Mouse (Mus musculus) kidney, adult 9 months (tissue): ENCODE measurements around the gene Scgb1a1.
A peak's percentile ranks its signal among the peaks of the same experiment; 100 is the strongest.
"Not testable (repeated sequence)": the region's sequence is repeated elsewhere in the genome, so short reads cannot be mapped to it uniquely, and the experiment has no call there.

ENCODE experiments used
- DNase-seq: peaks from one replicate; pipeline ENCODE4 v3.0.0; 2022

Gene Scgb1a1

GRCm38 (mm10) chr19:9099751-9100150, 12.0 kb upstream of the Scgb1a1 start:
- DNase-seq, result no peak

GRCm38 (mm10) chr19:9097441-9097840, 9.7 kb upstream of the Scgb1a1 start:
- DNase-seq, result no peak

DNA sequence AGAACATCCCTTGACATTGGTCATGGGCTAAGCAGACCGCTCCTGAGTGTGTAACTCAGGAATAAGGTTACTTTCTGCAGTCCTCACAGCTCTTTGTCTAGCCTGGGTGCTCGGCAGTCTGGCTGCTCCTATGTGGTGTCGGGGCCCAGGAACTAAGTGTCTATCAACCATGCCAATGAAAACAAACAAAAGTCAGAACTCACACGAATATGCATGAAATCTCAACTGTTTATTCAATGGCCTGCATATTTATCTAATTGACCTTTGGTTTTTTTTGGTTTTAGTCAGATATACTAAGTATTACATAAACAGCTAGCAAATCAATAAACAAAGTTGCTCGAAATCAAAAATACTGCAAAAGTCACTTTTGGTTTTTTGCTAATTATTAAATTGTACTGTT, 7.4 kb upstream of the Scgb1a1 start:
- DNase-seq, result no peak

DNA sequence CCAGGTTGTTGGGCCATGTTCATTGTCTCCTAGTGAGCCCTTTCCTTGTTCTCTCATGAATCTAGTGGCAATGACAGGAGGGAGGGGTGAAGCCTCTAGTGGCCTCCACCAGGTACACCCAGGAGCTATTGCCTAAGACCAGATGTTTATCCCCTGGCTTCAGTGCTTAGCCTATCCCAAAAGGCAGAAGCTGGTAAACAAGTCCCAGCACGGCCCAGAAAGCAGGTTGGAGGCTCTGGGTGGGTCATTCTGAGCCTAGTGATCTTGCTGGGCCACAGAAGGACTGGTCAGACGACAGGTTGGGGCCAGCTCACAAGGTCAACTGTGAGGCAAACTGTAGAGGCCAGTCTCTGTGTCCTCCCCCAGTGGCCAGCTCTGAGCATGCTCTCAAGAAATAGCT, 3.0 kb upstream of the Scgb1a1 start:
- no peak for DNase-seq

GRCm38 (mm10) chr19:9090191-9090590, 2.4 kb upstream of the Scgb1a1 start:
- DNase-seq, result no peak

- not testable (repeated sequence) for DNase-seq
Observed at GRCm38 (mm10) chr19:9083892-9084291, 3.9 kb downstream of the Scgb1a1 start.

DNA sequence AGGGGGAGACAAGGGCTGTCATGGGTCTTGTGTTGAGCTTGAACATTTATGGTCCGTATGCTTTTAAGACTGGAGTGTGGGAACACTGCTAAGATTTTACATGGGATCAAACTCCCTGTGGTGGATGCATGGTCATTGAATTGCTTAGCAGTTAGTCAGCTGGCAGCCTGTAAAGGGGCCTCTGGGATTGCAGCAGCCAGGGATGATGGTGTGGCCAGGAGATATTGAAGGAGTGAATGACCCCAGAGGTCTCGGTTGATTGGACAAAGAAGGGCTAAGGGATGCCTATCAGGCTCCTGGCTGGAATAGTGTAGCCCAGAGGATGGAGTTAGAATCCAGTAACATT, 4.8 kb downstream of the Scgb1a1 start:
- no peak for DNase-seq

- peak; percentile 87 for DNase-seq
Observed at GRCm38 (mm10) chr19:9082191-9083009, 5.4 kb downstream of the Scgb1a1 start.

DNA sequence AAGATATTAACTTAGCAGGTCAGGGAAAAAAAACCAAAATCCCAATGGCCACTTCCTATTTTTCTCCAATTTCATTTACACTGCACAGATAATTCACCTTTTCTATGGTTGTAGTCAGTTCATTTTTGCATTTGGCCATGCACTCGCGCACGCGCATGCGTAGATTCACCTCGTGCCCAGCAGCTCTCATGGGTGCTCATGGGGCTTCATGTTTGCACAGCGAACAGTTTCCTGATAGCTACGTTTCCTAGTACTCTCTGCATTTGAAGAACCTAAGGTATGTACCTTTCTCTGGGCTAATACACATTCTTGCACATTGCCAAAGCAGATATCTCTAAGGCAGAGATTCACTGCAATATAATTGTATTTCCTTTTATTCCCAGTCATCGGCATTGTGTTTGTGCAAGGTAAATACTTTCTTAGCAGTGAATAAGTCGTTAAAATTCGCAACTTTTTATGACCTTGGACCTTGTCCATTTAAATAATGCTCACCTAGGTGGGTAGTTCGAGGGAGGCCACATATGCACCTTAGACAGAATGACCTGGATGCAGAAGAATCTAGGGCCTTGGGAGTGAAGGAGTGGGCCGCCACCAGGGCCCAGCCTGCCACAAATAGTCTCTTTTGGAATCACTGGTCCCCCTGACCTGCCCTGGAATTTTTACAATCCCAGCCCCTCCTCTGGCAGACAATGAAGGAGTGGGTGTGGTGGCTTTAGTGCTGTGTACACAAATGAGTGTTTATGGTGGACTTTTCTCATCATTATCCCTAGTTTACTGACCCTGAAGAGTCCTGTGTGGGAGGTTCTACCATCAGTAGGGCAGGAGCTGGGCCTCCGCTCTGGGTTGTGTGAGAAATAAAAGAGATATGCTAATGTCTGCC, 6.2 kb downstream of the Scgb1a1 start:
- no peak for DNase-seq

DNA sequence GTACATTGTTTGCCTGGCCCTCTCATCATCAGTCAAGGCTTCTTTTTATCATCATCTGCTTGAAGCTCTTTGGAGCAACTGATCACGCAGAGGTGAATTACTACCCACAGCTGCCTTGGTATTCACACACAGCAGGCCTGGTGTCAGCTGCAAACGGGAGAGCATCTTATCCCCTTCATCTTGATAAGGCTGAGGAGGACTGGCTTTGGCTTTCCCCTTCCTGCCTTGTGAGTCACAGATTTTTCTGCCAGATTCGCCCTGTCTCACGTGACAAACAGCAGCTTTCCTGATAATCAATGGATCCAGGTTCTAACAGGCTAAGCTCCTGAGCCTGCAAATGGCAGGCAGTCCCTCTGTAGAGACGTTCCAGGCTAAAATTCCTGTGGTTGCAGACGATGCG, 7.8 kb downstream of the Scgb1a1 start:
- DNase-seq, result no peak

- DNase-seq, result peak; percentile 35
Observed at GRCm38 (mm10) chr19:9076982-9077660, 10.6 kb downstream of the Scgb1a1 start.

- no peak for DNase-seq
Observed at GRCm38 (mm10) chr19:9076035-9076434, 11.7 kb downstream of the Scgb1a1 start.

DNA sequence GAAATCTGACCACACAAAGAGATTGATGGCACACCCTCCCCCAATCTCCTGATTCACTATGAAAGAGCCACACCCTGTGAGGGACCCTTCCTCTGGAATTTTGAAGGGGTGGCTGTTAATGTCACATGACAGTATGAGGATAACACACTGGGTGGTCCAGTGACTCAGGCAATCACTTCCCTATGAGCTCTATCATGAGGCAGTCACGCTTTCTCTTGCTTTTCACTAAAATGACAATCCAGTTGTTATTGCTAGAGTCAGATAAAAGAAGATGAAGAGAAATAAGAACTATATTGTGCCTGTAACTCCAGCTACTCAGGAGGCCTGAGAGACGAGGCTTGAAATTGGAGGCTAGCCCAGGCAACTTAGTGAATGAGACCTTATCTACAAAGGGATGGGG, 12.2 kb downstream of the Scgb1a1 start:
- no peak for DNase-seq

GRCm38 (mm10) chr19:9074424-9074823, 13.3 kb downstream of the Scgb1a1 start:
- DNase-seq, result no peak

- peak; percentile 43 for DNase-seq
Observed at GRCm38 (mm10) chr19:9073776-9074411, 13.9 kb downstream of the Scgb1a1 start.

GRCm38 (mm10) chr19:9072157-9072530, 15.6 kb downstream of the Scgb1a1 start:
- no peak for DNase-seq

DNA sequence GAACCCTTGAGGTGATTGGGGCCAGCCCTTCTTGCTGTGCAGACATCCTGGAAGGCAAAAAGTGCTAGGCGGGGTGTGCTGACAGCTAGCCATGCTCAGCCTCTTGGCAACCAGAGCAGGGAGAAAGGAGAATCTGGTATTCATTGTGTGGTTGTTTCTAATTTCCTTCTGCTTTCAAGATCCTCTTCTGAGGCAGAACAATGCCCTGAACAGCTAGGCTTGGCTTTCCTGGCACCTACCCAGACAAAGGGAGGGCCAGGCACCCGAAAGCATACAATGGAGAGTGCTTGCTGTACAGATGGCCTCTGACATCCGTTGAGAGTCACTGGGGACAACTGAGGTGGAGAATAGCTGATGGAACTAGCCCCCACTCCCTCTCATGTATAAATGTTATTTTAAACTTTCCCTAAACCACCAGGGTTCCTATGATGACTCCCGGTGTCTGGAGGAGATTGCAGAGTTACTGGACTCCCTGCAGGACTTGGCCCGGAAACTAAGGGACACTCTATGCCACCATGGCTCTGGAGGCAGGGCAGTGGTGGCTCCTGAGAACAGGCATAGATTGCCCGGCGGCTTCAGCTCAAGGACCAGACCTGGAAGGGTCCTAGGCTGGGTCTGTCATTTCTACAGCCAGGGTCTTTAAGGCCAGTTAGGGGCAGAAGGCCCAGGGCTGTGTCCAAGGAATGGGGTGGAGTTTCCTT, 16.2 kb downstream of the Scgb1a1 start:
- peak; percentile 66 for DNase-seq

DNA sequence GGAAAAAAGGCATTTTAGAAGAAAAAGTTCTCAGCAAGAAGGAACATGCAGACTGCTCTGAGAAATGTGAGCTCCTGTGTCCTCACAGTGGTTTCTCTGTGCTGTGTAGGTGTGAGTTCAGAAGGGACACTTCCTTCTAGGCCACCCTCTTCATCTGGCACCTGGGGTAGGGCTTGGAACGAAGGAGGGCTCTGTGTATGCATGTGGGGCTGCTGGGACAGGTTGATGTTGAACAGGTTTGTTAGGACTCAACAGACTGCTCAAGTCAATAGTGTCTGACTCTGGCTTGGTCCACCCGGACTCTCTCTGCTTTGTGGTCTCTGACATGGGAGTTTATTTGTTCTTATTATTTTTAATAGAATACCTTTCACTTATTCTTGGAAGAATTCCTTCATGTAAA, 17.4 kb downstream of the Scgb1a1 start:
- no peak for DNase-seq

DNA sequence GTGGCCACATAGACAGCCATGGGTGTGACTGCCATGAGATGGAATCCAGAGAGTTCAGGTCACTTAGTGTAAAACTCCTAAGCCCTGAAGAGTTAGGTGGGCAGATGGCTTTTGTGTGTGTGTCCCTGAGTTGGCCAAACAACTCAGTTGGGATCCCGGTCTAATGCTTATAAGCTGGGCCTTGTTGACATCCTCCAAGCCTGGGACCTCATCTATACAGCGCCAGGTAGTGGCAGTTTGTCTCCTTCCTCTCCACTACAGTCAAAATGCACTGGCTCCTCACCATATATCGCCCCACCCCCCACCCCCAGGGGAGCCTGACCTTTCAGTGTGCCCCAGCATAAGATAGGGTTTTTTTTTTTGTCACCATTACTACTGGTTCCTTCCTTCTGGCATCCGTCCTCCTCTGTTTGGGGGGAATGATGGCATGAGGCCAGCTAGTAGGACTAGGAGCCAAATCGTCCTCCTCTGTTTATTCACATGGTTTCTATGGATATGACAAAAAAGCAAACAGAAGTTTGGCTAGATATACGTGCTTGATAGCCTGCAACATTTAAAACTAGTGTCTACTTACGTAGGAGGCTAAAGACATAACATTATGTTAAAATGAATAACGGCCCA, 18.0 kb downstream of the Scgb1a1 start:
- no peak for DNase-seq

GRCm38 (mm10) chr19:9067292-9067691, 20.5 kb downstream of the Scgb1a1 start:
- no peak for DNase-seq

GRCm38 (mm10) chr19:9065621-9066561, 21.9 kb downstream of the Scgb1a1 start:
- DNase-seq, result peak; percentile 25
